Mouse (Mus musculus) heart, postnatal 0 days (tissue): ENCODE results near the gene Hbq1b. TPM values are rescaled to one million over a fixed set of nuclear protein-coding genes. Genes with fewer than 3 reads are reported as not detected.

Source experiments
- ATAC-seq: fragments of 200-750 bp; cut with Nextera tagmentation; 2 replicates; pipeline ENCODE4 v1.8.0; 2017; ENCODE audit warnings: low read depth, moderate number of reproducible peaks, moderate library complexity; ENCODE audit not compliant: insufficient read depth
- DNase-seq: peaks from one replicate; pipeline ENCODE4 v3.0.0-alpha.2; 2016; ENCODE audit warnings: low spot score
- H3K27ac ChIP-seq: fragments of 300-500 bp; sonication (generic); 2 replicates; pipeline ENCODE4 v1.5.1; 2014; ENCODE audit warnings: low read depth, mild to moderate bottlenecking
- H3K27me3 ChIP-seq: fragments of 300-500 bp; sonication (generic); 2 replicates; pipeline ENCODE4 v1.6.1; 2014; ENCODE audit warnings: low read length, mixed read lengths; ENCODE audit not compliant: control insufficient read depth, insufficient read depth
- H3K36me3 ChIP-seq: fragments of 300-500 bp; sonication (generic); replicated peaks from 2 replicates; pipeline ENCODE4 v1.6.1; 2014; ENCODE audit warnings: low read length, mixed read lengths; ENCODE audit not compliant: control insufficient read depth, insufficient read depth
- H3K4me1 ChIP-seq: fragments of 300-500 bp; sonication (generic); 2 replicates; pipeline ENCODE4 v1.6.1; 2014; ENCODE audit warnings: antibody characterized with exemption; ENCODE audit not compliant: control insufficient read depth, insufficient read depth
- H3K4me2 ChIP-seq: fragments of 300-500 bp; sonication (generic); 2 replicates; pipeline ENCODE4 v1.6.1; 2014; ENCODE audit warnings: low read depth, mild to moderate bottlenecking, low read length, moderate library complexity
- H3K4me3 ChIP-seq: fragments of 300-500 bp; sonication (generic); 2 replicates; pipeline ENCODE4 v1.5.1; 2014; ENCODE audit warnings: low read depth, low read length
- H3K9ac ChIP-seq: fragments of 300-500 bp; sonication (generic); replicated peaks from 2 replicates; pipeline ENCODE4 v1.6.1; 2014; ENCODE audit warnings: low read depth, low read length, mixed read lengths
- H3K9me3 ChIP-seq: fragments of 300-500 bp; sonication (generic); replicated peaks from 2 replicates; pipeline ENCODE4 v1.6.1; 2016; ENCODE audit warnings: low read length; ENCODE audit not compliant: control insufficient read depth
- CTCF ChIP-seq: IDR thresholded peaks from 2 replicates; pipeline ENCODE4 v1.5.1; 2016; ENCODE audit warnings: antibody characterized with exemption, control low read depth, low read depth
- EP300 ChIP-seq: IDR thresholded peaks from 2 replicates; pipeline ENCODE4 v1.6.1; 2016; ENCODE audit warnings: antibody characterized with exemption, low read depth
- WGBS: fragments of 180-500 bp; shearing (Covaris S2); extraction: QIAGEN DNeasy Blood & Tissue Kit; methylation state at CpG from one replicate; pipeline ENCODE4 v1.1.7; 2014; 5-methylcytosine and 5-hydroxymethylcytosine counted together
- polyA plus RNA-seq: library from polyadenylated mRNA; unstranded; fragments of >200 nt; fragmentation: Nextera tagmentation; extraction: Ambion mirVana; gene quantifications from 2 replicates; pipeline ENCODE4 v1.2.1, GENCODE M21; 2015
- total RNA-seq: library from RNA; depleted of rRNA; stranded (reverse); fragments of >200 nt; gene quantifications from 2 replicates; pipeline ENCODE4 v1.2.3, GENCODE M21; 2014; ENCODE audit warnings: low replicate concordance

The Hbq1b gene
- total and polyA plus RNA-seq, 2 experiments from 2014 or later, result 0.90 TPM; not detected in 1

DNA sequence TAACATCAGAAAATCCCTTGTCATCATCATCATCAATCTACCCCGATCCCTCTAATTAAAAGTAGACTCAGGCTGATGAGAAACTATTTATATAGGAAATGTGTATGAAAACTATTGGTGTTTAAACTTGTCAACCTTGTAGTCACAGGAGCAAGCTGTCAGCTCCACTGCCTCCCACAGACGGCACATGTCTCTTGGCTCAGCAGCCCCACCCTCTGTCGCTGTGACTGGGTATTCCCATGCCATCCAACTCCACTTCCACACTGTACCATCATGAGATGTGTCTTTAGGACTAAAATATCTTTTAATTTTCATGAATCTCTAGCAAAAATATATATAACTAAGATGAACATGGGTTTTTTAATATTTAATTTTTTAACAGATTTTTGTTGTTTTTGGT, 38.4 kb upstream of the Hbq1b start:
- H3K9me3 ChIP-seq, result no peaks in the 10 kb centered on the region
- WGBS, result 86% methylated on average over 3 of the region's 3 CpGs
- no peak overlapping the region for H3K27ac ChIP-seq
- no peak overlapping the region for H3K4me3 ChIP-seq
- no peak for ATAC-seq
- H3K27me3 ChIP-seq, result no peaks in the 10 kb centered on the region
- H3K4me2 ChIP-seq, result no peak overlapping the region
- H3K36me3 ChIP-seq, result peaks cover 63% of the 10 kb centered on the region
- no peak overlapping the region for H3K9ac ChIP-seq
- peaks cover 10% of the 10 kb centered on the region; the same call in 1 of the 2 replicates for H3K4me1 ChIP-seq
- DNase-seq, result no peak
- TF ChIP-seq CTCF (no peak), EP300 (no peak)

DNA sequence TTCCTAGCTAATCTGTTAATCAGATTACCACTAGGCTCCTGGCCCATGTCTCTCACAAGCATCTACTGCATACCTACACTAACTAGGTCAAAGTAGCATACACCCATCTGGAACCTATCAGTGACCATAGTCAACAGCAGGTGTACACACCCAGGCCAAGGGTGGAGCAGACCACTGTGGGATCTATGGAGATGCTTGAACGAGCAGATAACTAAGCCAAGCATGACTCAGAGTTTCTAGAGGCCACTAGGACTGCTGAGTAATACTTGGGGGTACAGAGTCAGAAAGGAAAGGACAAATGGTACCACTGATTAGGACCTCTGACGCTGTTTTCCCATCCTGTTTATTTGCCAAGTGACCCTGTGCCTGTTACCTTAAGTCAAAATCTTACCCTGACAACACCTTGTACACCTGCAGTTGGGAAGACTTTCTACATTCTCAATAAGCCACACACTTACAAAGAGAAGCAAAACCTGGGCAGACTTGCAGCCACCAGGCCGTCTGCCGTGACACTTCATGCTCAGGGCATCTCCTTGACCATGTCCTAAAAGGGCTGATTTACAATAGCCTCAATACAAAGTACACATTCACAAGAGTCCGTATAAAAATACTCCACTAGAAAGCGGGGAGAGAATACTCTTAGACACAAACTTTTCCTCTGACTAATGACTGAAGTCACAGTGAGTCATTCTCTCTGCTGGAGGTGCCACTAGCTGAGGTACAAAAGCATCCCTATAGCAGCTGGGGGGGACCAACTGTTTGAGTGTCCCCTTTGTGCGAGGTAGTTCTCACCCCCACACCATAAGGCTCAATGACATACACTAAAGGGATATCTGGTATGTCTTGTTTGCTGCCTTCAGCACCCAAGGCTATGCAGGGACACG, 35.6 kb upstream of the Hbq1b start:
- H3K4me3 ChIP-seq, result no peak overlapping the region
- H3K36me3 ChIP-seq, result peaks cover 74% of the 10 kb centered on the region
- 79% methylated on average over 8 of the region's 8 CpGs for whole genome bisulfite sequencing
- H3K27me3 ChIP-seq, result no peaks in the 10 kb centered on the region
- H3K27ac ChIP-seq, result no peak overlapping the region
- no peak overlapping the region for H3K4me2 ChIP-seq
- ATAC-seq, result no peak
- H3K4me1 ChIP-seq, result no peaks in the 10 kb centered on the region
- TF ChIP-seq EP300, result no peak
- TF ChIP-seq CTCF, result no peak
- no peak overlapping the region for H3K9ac ChIP-seq
- H3K9me3 ChIP-seq, result no peaks in the 10 kb centered on the region
- no peak for DNase-seq

DNA sequence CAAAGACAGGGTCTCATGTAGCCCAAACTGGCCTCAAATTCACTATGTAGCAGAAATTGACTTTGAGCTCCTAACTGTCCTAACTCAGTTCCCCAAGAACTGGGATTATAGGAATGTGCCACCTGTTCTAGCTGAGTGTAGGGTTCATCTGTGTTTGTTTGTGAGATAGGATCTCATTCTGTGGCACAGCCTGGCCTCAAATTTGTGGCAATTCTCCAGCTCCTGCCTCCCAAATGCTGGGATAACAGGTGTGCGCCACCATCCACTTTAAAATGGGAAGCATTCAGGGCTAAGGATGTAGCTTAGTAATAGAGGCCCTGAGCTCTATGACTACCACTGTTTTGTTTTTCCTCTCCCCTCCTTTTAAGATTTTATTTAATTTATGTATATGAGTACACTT, 33.6 kb upstream of the Hbq1b start:
- Histone ChIP-seq H3K9ac (no peak overlapping the region), H3K9me3 (no peaks in the 10 kb centered on the region), H3K36me3 (peaks cover 56% of the 10 kb centered on the region), H3K27ac (no peak overlapping the region), H3K4me3 (no peak overlapping the region), H3K4me2 (no peak overlapping the region), H3K27me3 (no peaks in the 10 kb centered on the region), H3K4me1 (no peaks in the 10 kb centered on the region)
- WGBS, result 100% methylated on average over 1 of the region's 1 CpGs
- ATAC-seq (no peak), DNase-seq (no peak)
- TF ChIP-seq CTCF (no peak), EP300 (no peak)

GRCm38 (mm10) chr11:32256146-32256545, 30.6 kb upstream of the Hbq1b start:
- TF ChIP-seq EP300 (no peak), CTCF (no peak)
- no peak overlapping the region for H3K4me2 ChIP-seq
- no peak overlapping the region for H3K4me3 ChIP-seq
- H3K36me3 ChIP-seq, result peaks cover 49% of the 10 kb centered on the region
- H3K4me1 ChIP-seq, result no peaks in the 10 kb centered on the region
- WGBS, result 92% methylated on average over 1 of the region's 1 CpGs
- no peaks in the 10 kb centered on the region for H3K27me3 ChIP-seq
- no peak for DNase-seq
- no peak overlapping the region for H3K9ac ChIP-seq
- ATAC-seq, result no peak
- H3K27ac ChIP-seq, result no peak overlapping the region
- no peaks in the 10 kb centered on the region for H3K9me3 ChIP-seq

DNA sequence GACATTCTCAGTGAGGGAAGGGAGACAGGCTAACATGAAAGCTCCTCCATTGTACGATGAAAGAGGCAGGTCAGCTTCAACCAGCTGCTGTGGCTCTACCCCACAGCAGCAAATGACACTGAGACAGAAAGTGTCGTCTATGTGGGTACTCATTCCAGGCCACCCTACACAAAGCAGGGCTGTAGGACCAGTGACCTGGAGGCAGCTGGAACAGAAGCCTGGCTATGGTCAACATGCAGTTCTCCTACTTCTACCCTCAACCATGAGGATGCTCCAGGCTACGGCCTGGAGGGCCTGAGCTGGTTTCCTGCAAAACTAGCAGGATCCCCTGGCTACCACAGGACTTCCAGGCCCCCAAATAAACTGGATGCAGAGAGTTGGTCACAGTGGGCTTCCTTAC, 30.2 kb upstream of the Hbq1b start:
- Histone ChIP-seq H3K9me3 (no peaks in the 10 kb centered on the region), H3K4me3 (no peak overlapping the region), H3K4me1 (no peaks in the 10 kb centered on the region), H3K27ac (no peak overlapping the region), H3K4me2 (no peak overlapping the region), H3K36me3 (peaks cover 50% of the 10 kb centered on the region), H3K27me3 (no peaks in the 10 kb centered on the region), H3K9ac (no peak overlapping the region)
- ATAC-seq, result no peak
- TF ChIP-seq CTCF, result no peak
- TF ChIP-seq EP300, result no peak
- no peak for DNase-seq
- 83% methylated on average over 3 of the region's 3 CpGs for WGBS
